Mouse (Mus musculus) CD8-positive naive resting alpha-beta T cell, adult 57 days (primary cell): ENCODE results near the gene Rxfp2. TPM values are rescaled to one million over a fixed set of nuclear protein-coding genes. Genes with fewer than 3 reads are reported as not detected.

Experiments used
- total RNA-seq: library from RNA; stranded (reverse); gene quantifications from one replicate; pipeline ENCODE4 v1.2.4, GENCODE M21; 2023

Rxfp2 gene
- not detected for total RNA-seq

GRCm38 (mm10) chr5:150018656-150019055 lies at the start of gene Rxfp2:
TSS of gene Rxfp2 (plus strand) at chr5:150018675.

GRCm38 (mm10) chr5:150118455-150119241 lies 100.2 kb downstream of the Rxfp2 start, which contains the start of gene Fry:
TSS of gene Fry (plus strand) at chr5:150118645.

Other genes starting within 250 kb of the Rxfp2 start
- 61.6 TPM for gene Fry, start 100.0 kb downstream of the Rxfp2 start, total RNA-seq